Mouse (Mus musculus) frontal cortex, adult (tissue): ENCODE results near the gene 1110008L16Rik.
"Not testable (repeated sequence)": the region's sequence is repeated elsewhere in the genome, so short reads cannot be mapped to it uniquely, and the experiment has no call there.

Experiments
- ATAC-seq: cut with Nextera tagmentation; 2 replicates; pipeline ENCODE4 v1.9.2; 2017; ENCODE audit warnings: mild to moderate bottlenecking, moderate library complexity, mixed read lengths; ENCODE audit not compliant: low TSS enrichment

Gene 1110008L16Rik

GRCm38 (mm10) chr12:55392733-55393577 is 93.6 kb downstream of the 1110008L16Rik start:
- ATAC-seq: no peak

GRCm38 (mm10) chr12:55395601-55396000 is 96.2 kb downstream of the 1110008L16Rik start:
- not testable (repeated sequence) for ATAC-seq

DNA sequence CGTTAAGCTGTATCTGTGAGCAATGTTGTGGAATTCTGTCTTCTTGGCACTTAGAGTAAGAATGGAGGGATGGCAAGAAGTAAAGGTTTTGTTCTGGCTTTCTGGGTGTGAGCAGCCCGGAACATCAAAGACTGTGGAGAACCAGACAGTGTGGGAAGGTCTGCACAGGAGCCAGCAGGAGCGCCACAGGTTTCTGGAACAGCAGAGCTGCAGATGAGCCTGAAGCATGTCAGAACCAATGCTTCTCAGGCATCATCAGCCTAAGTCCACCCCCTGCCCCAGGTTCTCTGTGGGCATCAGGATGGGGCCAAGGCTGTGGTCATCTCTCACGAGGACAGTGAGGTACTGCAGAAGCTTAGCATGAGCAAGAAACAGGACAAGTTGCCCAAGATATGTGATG is 97.2 kb downstream of the 1110008L16Rik start:
- no peak for ATAC-seq

- no peak for ATAC-seq
Measured at GRCm38 (mm10) chr12:55397544-55398239, 98.3 kb downstream of the 1110008L16Rik start.

GRCm38 (mm10) chr12:55398240-55399127 is 99.1 kb downstream of the 1110008L16Rik start:
- peak; percentile 100 for ATAC-seq

DNA sequence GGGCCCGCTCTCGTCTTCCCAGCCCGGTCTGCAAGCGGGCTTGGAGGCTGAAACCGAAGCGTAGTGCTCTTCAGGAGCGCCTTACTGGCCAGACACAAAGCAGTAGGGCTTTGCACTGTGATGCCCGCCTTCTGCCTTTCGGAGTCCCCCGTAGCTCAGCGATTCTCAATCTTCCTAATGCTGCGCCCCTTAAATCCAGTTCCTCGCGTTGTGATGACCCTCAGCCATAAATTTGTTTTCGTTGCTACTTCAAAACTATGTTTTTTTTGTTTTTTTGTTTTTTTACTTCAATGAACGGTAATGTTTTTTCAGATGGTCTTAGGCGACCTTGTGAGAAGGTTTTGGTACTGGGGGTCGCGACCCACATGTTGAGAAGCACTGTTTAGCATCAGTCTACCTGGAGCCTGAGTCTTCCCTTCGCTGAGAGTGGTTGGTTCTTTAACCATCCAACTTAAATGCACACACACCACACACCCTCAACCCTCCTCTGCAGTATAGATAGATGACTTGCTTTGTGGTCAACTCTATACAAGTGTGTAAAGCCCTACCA is 99.8 kb downstream of the 1110008L16Rik start:
- no peak for ATAC-seq

GRCm38 (mm10) chr12:55407888-55408287 is 108.5 kb downstream of the 1110008L16Rik start:
- ATAC-seq: no peak

GRCm38 (mm10) chr12:55415255-55415654 is 115.9 kb downstream of the 1110008L16Rik start:
- ATAC-seq: no peak

DNA sequence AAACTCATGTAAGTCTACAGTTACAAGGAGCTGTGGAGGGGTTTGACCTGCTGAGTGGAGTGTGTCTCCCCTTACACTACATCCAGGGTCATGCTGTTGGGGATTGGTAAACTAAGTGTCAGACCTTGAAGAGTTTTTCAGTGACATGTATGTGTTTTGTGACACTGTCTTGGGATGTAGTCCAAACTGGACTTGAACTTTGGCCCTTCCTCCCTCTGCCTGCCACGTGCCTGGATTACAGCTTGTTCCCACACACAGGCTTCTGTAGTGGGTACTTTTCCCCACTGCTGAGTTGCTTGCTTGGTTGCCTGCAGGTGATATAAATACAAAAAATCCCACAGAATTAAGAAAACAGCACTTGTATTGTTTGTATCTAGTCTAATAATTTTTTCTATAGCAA is 116.4 kb downstream of the 1110008L16Rik start:
- ATAC-seq: no peak

DNA sequence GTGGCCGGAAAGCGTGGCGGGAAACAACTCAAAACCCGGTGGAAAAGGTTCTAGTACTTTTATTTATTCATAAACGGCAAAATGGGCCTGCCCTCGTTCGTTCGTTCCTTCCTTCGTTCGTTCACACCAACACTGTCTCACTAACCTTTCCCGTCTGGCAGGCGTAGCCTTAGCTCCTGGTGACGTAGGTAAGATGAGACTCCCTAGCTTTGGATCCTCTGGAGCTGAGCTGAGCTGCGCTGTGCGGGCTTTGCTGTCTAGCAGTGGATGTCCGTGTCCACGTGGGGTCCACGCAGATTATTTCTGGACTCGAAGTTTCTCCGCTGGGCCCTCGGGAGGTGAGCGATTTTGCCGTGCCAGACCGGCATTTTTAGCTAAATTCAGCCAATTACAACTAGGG is 120.8 kb downstream of the 1110008L16Rik start:
- no peak for ATAC-seq

GRCm38 (mm10) chr12:55422057-55422456 is 122.7 kb downstream of the 1110008L16Rik start:
- no peak for ATAC-seq

DNA sequence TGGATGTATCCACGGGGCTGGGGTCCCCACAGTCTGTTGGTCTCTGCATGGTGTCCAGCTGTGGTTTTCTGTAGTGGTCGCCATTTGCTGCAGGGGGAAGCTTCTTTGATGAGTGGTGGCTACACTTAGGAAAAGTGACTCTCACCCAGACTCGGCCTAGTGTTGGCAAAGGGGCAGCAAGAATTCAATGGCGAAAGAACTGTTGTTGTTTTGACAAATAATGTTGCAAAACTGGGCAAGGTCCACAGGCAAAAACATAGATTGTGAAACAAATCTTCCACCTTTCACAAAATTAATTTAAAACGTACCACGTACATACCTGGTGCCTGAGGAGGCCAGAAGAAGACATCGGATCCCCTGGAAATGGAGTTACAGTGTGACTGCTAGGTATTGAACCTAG is 126.9 kb downstream of the 1110008L16Rik start:
- no peak for ATAC-seq

GRCm38 (mm10) chr12:55429201-55429600 is 129.8 kb downstream of the 1110008L16Rik start:
- no peak for ATAC-seq

DNA sequence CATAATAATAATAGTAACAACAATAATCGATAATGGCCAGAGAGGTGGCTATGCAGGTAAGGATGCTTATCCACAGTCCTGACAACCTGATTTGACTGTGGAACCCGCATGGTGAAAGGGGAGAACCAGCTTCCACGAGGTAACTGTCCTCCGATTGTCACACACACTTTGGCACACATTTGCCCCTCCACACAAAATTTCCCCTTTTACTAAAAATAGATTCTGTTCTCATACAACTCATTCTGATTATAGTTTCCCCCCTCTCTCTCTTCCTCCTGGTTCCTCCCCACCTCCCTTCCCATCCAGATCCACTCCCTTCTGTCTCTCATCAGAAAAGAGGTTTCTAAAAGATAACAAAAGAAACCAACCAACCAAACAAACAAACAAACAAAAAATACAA is 130.6 kb downstream of the 1110008L16Rik start:
- ATAC-seq: no peak
